Mouse (Mus musculus) cerebellum, adult 18-20 months (tissue): Measurements from ENCODE around the gene Atp13a2.

Experiments used
- DNase-seq, 2 experiments: peaks; one replicate each; pipeline ENCODE4 v3.0.0; 2021

Gene Atp13a2

GRCm38 (mm10) chr4:141044816-141045215 is 58.1 kb downstream of the Atp13a2 start:
- DNase-seq, result peak; percentile 54 to 63

- no peak for DNase-seq
Measured at GRCm38 (mm10) chr4:141048810-141049475, 62.3 kb downstream of the Atp13a2 start.

- no peak for DNase-seq
Measured at GRCm38 (mm10) chr4:141049476-141049835, 62.8 kb downstream of the Atp13a2 start.

GRCm38 (mm10) chr4:141052442-141052841 is 65.8 kb downstream of the Atp13a2 start:
- no peak for DNase-seq

- DNase-seq, result no peak
Measured at GRCm38 (mm10) chr4:141053138-141053537, 66.5 kb downstream of the Atp13a2 start.

GRCm38 (mm10) chr4:141053568-141054161 is 67.0 kb downstream of the Atp13a2 start:
- DNase-seq, result peak; percentile 74 to 80
